Mouse (Mus musculus) megakaryocyte, embryonic 14.5 days (primary cell): ENCODE data around the gene Stxbp5. TPM values are rescaled to one million over a fixed set of nuclear protein-coding genes. Genes with fewer than 3 reads are reported as not detected.
A peak's percentile ranks its signal among the peaks of the same experiment; 100 is the strongest.
"Not testable (repeated sequence)": the region's sequence is repeated elsewhere in the genome, so short reads cannot be mapped to it uniquely, and the experiment has no call there.

Experiments used
- H3K27me3 ChIP-seq: replicated peaks from 2 replicates; pipeline ENCODE3; 2012; ENCODE audit warnings: inconsistent platforms
- H3K36me3 ChIP-seq: replicated peaks from 2 replicates; pipeline ENCODE3; 2012; ENCODE audit warnings: low read length, inconsistent platforms, mixed read lengths
- H3K4me1 ChIP-seq: 2 replicates; pipeline ENCODE4 v1.6.1; 2012; ENCODE audit warnings: inconsistent platforms
- H3K4me3 ChIP-seq: replicated peaks from 2 replicates; pipeline ENCODE3; 2012; ENCODE audit warnings: moderate library complexity, mild to moderate bottlenecking, inconsistent platforms
- H3K9me3 ChIP-seq: 2 replicates; pipeline ENCODE4 v1.6.1; 2012; ENCODE audit warnings: inconsistent platforms
- FLI1 ChIP-seq: IDR thresholded peaks from 2 replicates; pipeline ENCODE4 v1.6.1; 2012; ENCODE audit warnings: low read length, inconsistent platforms, mixed read lengths
- GATA1 ChIP-seq: IDR thresholded peaks from 3 replicates; pipeline ENCODE4 v1.6.1; 2012; ENCODE audit warnings: mixed read lengths, low read length, inconsistent platforms, borderline replicate concordance
- polyA plus RNA-seq: library from polyadenylated mRNA; stranded (reverse); fragments of >175 nt; gene quantifications from 2 replicates; pipeline ENCODE4 v1.2.3, GENCODE M21; 2012; ENCODE audit warnings: low replicate concordance; ENCODE audit not compliant: insufficient read depth

Gene Stxbp5
- polyA plus RNA-seq, 1 experiment, result 17.5 TPM

- H3K9me3 ChIP-seq, result no peaks in the 10 kb centered on the region
- peaks cover 56% of the 10 kb centered on the region for H3K36me3 ChIP-seq
- no peak for TF ChIP-seq FLI1
- no peak for TF ChIP-seq GATA1
- H3K4me1 ChIP-seq, result peaks cover 56% of the 10 kb centered on the region
- H3K4me3 ChIP-seq, result peak overlapping the region; percentile 84
- H3K27me3 ChIP-seq, result no peaks in the 10 kb centered on the region
Measured at GRCm38 (mm10) chr10:9897852-9898251, 3.0 kb downstream of the Stxbp5 start.

GRCm38 (mm10) chr10:9893562-9893961, 7.3 kb downstream of the Stxbp5 start:
- no peak for TF ChIP-seq FLI1
- TF ChIP-seq GATA1, result no peak

GRCm38 (mm10) chr10:9889651-9890050, 11.2 kb downstream of the Stxbp5 start:
- H3K36me3 ChIP-seq, result peaks cover 91% of the 10 kb centered on the region
- H3K9me3 ChIP-seq, result no peaks in the 10 kb centered on the region
- H3K4me1 ChIP-seq, result peaks cover 96% of the 10 kb centered on the region
- TF ChIP-seq GATA1 (no peak), FLI1 (no peak)
- no peaks in the 10 kb centered on the region for H3K27me3 ChIP-seq
- H3K4me3 ChIP-seq, result no peak overlapping the region

More at GRCm38 (mm10) chr10:9893562-9893961, 7.3 kb downstream of the Stxbp5 start:
- Histone ChIP-seq H3K4me3 (no peak overlapping the region), H3K9me3 (no peaks in the 10 kb centered on the region), H3K4me1 (peaks cover 90% of the 10 kb centered on the region), H3K36me3 (peaks cover 92% of the 10 kb centered on the region), H3K27me3 (no peaks in the 10 kb centered on the region)

GRCm38 (mm10) chr10:9888655-9889054, 12.2 kb downstream of the Stxbp5 start:
- H3K36me3 ChIP-seq, result peaks cover 91% of the 10 kb centered on the region

GRCm38 (mm10) chr10:9881781-9882320, 19.0 kb downstream of the Stxbp5 start:
- Histone ChIP-seq H3K4me1 (peaks cover 92% of the 10 kb centered on the region), H3K36me3 (peaks cover 53% of the 10 kb centered on the region)
- not testable (repeated sequence) for H3K4me3 ChIP-seq, H3K9me3 ChIP-seq, H3K27me3 ChIP-seq

More at GRCm38 (mm10) chr10:9888655-9889054, 12.2 kb downstream of the Stxbp5 start:
- Histone ChIP-seq H3K9me3 (no peaks in the 10 kb centered on the region), H3K4me3 (peak overlapping the region; percentile 29), H3K4me1 (peaks cover 96% of the 10 kb centered on the region), H3K27me3 (no peaks in the 10 kb centered on the region)
- TF ChIP-seq FLI1 (no peak), GATA1 (no peak)

- Histone ChIP-seq H3K4me3 (peak overlapping the region; percentile 89), H3K36me3 (peaks cover 58% of the 10 kb centered on the region), H3K27me3 (no peaks in the 10 kb centered on the region), H3K4me1 (peaks cover 93% of the 10 kb centered on the region), H3K9me3 (no peaks in the 10 kb centered on the region)
- no peak for TF ChIP-seq FLI1
- TF ChIP-seq GATA1, result no peak
Measured at GRCm38 (mm10) chr10:9880070-9880728, 20.7 kb downstream of the Stxbp5 start.

GRCm38 (mm10) chr10:9878821-9879489, 21.9 kb downstream of the Stxbp5 start:
- Histone ChIP-seq H3K4me3 (peak overlapping the region; percentile 89), H3K9me3 (no peaks in the 10 kb centered on the region), H3K36me3 (peaks cover 54% of the 10 kb centered on the region), H3K4me1 (peaks cover 87% of the 10 kb centered on the region), H3K27me3 (no peaks in the 10 kb centered on the region)
- no peak for TF ChIP-seq GATA1

- H3K27me3 ChIP-seq, result no peaks in the 10 kb centered on the region
- peaks cover 75% of the 10 kb centered on the region for H3K36me3 ChIP-seq
- H3K9me3 ChIP-seq, result no peaks in the 10 kb centered on the region
- peaks cover 89% of the 10 kb centered on the region for H3K4me1 ChIP-seq
- peak overlapping the region; percentile 59 for H3K4me3 ChIP-seq
- no peak for TF ChIP-seq GATA1
- no peak for TF ChIP-seq FLI1
Measured at GRCm38 (mm10) chr10:9875905-9876304, 25.0 kb downstream of the Stxbp5 start.

GRCm38 (mm10) chr10:9872143-9872542, 28.7 kb downstream of the Stxbp5 start:
- TF ChIP-seq GATA1, result no peak
- TF ChIP-seq FLI1, result no peak

More at GRCm38 (mm10) chr10:9872143-9872542, 28.7 kb downstream of the Stxbp5 start:
- Histone ChIP-seq H3K36me3 (peaks cover 84% of the 10 kb centered on the region), H3K4me3 (no peak overlapping the region), H3K27me3 (no peaks in the 10 kb centered on the region), H3K4me1 (peaks cover 82% of the 10 kb centered on the region), H3K9me3 (no peaks in the 10 kb centered on the region)
